Mouse (Mus musculus) inflammation-experienced regulatory T-cells, adult 6 months (primary cell): ENCODE results near the gene Pif1. TPM values are rescaled to one million over a fixed set of nuclear protein-coding genes. Genes with fewer than 3 reads are reported as not detected.

Source experiments
- ATAC-seq: one replicate; pipeline ENCODE4 v1.8.0; 2017
- polyA plus RNA-seq, 3 experiments: library from polyadenylated mRNA; unstranded; fragments of 100-300 nt; shearing (Covaris generic); gene quantifications; one replicate each; pipeline ENCODE4 v1.2.1; 2017

Gene Pif1
- polyA plus RNA-seq, 3 experiments from 2014 or later = 0.32 to 7.4 (median 1.1) TPM

DNA sequence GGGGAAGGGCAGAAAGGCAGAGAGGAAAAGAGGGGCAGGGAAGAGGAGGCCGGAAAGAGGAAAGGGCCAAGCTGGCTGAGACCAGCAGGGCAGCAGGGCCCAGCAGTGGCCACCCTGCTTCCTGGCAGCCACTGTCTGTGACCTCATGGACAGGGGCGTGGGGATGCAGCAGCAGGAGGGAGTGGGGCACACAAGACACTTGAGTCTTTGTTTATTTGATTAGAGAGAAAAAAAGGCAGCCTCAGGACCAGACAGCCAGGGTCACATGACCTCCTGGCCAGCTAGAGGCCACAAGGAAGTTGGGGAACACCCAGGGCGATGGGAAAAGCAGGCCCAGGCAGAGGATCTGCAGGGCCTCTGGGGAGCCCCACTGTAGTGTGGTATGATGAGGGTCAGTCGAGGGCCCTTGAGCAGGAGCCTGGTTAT is 24.9 kb upstream of the Pif1 start:
- no peak for ATAC-seq

- ATAC-seq = no peak
Observed at GRCm38 (mm10) chr9:65563073-65563472, 23.9 kb upstream of the Pif1 start.

GRCm38 (mm10) chr9:65564698-65565097 is 22.3 kb upstream of the Pif1 start:
- no peak for ATAC-seq

DNA sequence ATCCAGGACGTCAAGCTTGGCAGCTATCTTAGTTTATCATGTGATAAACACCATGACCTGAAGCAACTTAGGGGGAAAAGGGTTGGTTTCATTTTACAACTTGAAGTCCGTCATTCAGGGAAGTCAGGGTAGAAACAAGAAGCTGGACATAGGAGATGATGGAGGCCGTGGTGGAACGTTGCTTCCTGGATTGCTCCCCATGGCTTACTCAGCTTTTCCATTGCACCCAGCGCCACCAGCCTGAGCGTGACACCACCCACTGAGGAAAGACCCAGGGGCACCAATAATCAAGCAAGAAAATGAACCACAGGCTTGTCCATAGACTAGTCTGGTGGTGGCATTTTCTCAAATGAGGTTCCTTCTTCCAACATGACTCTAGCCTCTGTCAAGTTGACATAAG is 18.2 kb upstream of the Pif1 start:
- ATAC-seq = no peak

GRCm38 (mm10) chr9:65569491-65569971 is 17.4 kb upstream of the Pif1 start:
- no peak for ATAC-seq

- ATAC-seq = no peak
Observed at GRCm38 (mm10) chr9:65572837-65573236, 14.1 kb upstream of the Pif1 start.

DNA sequence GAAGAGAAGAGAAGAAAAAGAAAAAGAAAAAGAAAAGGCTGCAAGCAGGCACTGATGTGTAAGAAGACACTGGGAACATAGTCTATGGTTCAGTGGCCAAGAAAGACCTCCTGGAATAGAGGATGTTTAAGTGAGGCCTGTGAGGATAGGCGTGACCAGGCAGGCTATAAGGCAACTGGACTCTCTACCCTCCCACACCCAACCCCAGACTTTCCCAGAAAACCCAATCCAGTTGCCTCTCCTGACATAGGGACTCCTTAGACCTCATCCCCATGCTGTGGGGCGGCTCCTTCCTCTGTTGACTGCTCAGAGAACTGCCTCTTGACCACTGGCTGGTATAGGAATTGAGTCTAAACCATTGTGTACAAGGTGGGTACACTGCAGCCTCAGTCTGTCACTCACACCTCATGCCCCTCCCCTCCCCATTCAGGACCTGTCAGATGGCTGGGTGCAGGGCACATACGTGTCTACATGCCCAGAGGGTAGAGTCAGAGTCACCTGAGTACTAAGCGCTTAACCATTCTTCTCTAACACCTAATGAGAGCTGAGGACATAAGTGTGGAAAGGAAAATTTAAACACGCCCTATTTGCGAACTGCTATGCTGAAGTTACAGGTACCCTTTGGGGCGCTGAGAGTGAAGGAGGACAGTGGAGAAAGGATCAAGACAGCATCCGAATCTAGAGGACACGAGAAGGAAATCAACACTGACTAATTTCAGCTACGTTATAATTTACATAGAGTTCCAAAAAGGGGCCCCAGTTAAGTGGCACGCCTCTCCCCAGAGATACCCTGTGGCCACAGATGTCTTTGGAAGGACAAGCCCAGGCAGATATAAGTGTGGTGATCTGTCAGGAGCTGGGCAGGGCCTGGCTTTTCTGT is 12.2 kb upstream of the Pif1 start:
- no peak for ATAC-seq

DNA sequence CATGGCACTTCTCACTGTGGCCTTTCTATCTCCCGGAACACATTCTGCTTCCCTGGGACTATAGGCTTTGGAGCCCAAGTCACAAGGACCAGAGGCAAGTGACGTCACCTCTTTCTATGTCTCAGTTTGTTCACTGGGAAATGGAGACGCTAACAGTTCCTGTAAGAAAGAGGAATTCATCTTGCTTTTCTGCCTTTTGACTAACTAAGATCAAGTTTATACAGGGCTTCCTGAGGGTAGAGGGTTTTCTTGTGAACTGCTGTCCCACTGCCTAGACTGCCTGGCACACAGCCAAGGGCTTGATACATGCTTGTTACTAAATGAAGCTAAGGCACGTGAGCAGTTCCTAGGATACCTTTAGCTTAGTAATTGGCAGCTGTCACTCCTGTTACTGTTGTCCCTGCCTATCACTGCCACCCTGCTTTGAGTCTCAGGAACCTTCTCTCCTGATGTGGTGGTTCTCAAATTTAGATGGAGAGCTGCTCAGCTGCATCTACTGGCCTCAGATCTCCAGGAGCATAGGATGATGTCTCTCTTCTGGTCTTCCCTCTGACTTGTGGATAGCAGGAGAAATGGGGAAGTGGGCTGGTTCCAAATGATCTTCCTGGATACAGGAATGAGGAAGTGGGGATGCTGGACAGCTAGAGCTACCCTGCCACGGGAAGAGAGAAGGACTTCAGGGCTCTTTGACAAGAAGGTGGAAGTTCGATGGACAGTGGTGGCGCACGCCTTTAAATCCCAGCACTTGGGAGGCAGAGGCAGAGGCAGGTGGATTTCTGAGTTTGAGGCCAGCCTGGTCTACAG is 11.4 kb upstream of the Pif1 start:
- no peak for ATAC-seq

- ATAC-seq = no peak
Observed at GRCm38 (mm10) chr9:65576861-65577510, 10.0 kb upstream of the Pif1 start.

- no peak for ATAC-seq
Observed at GRCm38 (mm10) chr9:65577511-65578196, 9.3 kb upstream of the Pif1 start.

- ATAC-seq = peak; percentile 14
Observed at GRCm38 (mm10) chr9:65578801-65579249, 8.1 kb upstream of the Pif1 start.

GRCm38 (mm10) chr9:65579781-65580371 is 7.1 kb upstream of the Pif1 start, which contains the start of gene Plekho2:
Gene Plekho2, minus strand, starts transcription at chr9:65580040.
- peak; percentile 78 for ATAC-seq

DNA sequence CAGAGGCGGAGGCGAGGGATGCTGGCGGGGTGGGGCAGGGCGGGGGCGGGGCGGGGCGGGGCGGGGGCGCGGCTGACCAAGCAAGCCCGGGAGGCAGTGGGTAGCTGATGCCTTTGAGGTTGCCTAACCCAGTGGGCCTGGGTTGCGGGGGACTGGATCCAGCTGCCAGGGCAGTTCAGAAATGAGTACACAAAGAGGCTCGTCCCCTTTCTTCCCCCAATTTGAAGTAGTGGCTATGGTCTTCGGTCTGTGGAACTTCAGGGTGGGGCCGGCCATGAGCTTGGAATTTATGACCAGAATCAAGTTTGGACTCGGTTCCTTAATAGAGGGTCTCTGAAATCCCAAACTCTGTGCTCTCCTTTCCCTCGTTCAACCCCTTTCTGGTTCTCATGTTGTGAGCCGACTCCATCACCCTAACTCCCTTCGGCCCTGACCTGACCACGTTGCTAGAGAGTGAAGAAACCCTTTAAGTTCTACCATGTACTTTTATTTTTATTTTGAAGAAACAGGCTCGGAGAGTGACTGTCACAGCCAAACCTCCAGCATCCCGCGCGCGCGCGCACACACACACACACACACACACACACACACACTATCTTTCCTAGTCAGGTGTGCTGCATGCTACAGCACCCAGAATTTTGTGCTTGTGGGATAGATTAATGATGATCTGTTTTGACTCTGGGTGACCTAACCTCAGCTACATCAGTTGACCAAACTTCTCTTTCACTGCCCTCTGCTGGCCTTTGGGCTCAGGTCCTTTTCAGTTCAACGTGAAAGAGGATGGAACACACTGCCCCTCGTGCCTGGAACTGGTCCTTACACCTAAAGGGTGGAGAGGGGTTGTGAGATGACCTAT is 6.3 kb upstream of the Pif1 start:
- peak; percentile 62 for ATAC-seq

DNA sequence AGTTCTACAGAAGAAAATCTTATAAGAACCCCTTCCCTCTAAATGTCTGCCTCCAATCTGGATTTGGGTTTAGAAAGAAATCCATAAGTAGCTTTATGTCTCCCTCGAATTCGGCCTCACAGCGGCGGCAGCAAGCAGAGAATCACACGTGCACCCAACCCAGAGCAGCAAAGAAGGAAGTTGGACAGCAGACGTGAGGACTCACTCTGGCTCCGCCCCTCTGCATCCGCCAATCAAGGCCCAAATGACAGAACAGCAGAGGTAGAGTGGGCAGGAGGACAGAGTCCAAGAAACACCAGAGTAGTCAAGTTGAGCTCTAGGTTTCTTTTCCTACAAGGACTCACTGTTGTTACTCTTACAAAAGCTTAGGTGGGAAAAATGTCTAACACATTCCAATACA is 3.9 kb upstream of the Pif1 start:
- no peak for ATAC-seq

GRCm38 (mm10) chr9:65587270-65587572 is 261 bp downstream of the Pif1 start:
- ATAC-seq = peak; percentile 27

DNA sequence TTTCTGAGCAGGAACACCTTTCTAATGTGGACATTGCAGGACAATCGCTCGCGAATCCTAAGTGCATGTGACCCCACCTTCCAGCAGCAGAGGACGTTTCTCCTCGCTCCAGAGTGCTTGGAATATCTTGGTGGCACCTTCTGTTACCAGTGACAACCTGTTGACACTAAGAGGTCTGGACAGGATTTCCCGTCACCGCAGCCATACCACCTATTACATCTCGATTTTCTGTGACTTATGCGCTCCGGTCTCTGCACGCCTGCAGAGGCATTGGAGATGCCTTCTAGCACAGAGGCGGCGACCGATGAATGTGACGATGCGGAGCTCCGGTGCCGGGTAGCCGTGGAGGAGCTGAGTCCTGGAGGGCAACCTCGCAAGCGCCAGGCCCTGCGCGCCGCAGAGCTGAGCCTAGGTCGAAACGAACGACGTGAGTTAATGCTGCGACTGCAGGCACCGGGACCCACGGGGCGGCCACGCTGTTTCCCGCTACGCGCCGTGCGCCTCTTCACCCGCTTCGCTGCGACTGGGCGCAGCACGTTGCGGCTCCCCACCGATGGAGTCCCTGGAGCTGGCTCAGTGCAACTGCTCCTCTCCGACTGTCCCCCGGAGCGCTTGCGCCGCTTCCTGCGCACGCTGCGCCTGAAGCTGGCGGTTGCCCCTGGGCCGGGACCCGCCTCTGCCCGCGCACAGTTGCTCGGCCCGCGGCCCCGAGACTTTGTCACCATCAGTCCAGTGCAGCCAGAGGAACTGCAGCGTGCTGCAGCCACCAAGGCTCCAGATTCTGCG is 806 bp downstream of the Pif1 start:
- ATAC-seq = peak; percentile 30

GRCm38 (mm10) chr9:65589091-65589490 is 2.1 kb downstream of the Pif1 start:
- no peak for ATAC-seq

DNA sequence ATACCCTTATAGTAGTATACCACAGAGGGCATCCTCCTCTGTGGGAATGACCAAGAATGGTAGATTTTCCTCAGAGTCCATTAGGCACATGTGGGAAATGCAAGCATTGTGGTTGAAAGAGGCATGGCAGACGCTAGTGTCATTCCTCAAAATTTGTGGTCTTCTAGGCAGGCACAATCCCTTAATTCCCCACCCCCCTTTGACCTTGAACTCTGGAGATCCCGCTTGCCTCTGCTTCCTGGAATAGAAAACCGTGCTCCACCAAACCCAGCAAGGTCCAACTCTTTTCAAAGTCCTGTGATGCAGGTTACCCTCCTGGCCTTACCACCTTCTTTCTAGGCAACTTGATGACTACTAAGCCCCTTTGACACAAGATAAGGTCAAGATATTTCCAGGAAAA is 5.8 kb downstream of the Pif1 start:
- ATAC-seq = no peak

- no peak for ATAC-seq
Observed at GRCm38 (mm10) chr9:65593596-65593995, 6.6 kb downstream of the Pif1 start.

DNA sequence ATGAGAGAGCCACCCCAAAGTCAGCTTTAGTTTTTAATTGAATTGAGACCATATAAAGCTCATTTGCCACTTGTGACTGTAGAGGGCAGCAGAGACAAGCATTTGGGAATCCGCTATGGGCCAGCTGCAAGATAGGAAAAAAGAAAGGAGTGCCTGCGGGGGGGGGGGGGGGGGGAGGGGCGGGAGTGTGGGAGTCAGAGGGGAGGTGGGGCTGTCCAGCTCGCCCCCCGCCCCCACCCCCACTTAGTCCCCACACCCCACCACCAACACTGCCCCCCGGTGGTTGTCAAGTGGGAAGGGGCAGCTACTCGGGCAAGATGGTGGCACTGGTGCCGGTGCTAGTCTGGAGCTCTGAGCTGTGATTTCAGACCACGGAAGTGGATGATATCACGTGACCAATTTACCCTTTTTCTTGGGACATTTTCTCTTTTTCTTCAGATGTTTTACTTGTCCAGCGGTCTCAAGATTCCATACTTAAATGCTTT is 11.8 kb downstream of the Pif1 start:
- ATAC-seq = no peak
